Mouse (Mus musculus): ENCODE results near the gene Alox8. TPM values are rescaled to one million over a fixed set of nuclear protein-coding genes. Genes with fewer than 3 reads are reported as not detected.

Alox8 gene
- polyA plus RNA-seq, 1 experiment, result 5.5 TPM

DNA sequence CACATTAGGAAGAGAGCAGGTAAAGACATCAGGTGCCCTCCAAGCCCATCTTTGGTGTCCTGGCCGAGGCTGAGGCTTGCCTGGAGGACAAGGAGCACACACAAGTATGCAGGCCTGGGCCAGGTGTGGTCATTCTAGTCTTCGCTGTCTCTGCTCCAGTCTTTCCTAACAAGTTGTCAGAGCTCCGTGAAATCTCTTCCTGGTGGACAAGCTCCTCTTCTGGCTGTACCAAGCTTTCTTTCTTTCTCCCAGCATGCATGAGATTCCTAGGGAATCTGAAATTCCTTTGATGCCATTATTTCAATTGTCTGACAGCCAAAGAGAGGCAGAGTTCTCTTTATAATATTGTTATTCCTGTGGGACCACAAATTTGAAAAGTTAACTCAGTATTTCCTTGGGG lies 18.1 kb downstream of the Alox8 start:
- no peak overlapping the region for H3K4me3 ChIP-seq (replicated peaks; ENCODE audit: insufficient read depth, low read depth, low read length)
- no peak overlapping the region for H3K27ac ChIP-seq (ENCODE audit: insufficient read depth, low read length)
- TF ChIP-seq CTCF (IDR thresholded peaks at IDR 0.05; ENCODE audit: borderline replicate concordance, insufficient read depth, low read depth, low read length) (no peak), POLR2A (IDR thresholded peaks at IDR 0.05; ENCODE audit: borderline replicate concordance, insufficient read depth, low read length) (no peak)
- WGBS, result 36% methylated on average over 3 of the region's 3 CpGs
- no peaks in the 10 kb centered on the region for H3K4me1 ChIP-seq (ENCODE audit: control insufficient read depth, insufficient read depth, low read length)
- no peaks in the 10 kb centered on the region for H3K27me3 ChIP-seq (ENCODE audit: control insufficient read depth, insufficient read depth, low read length)
- no peak for DNase-seq

DNA sequence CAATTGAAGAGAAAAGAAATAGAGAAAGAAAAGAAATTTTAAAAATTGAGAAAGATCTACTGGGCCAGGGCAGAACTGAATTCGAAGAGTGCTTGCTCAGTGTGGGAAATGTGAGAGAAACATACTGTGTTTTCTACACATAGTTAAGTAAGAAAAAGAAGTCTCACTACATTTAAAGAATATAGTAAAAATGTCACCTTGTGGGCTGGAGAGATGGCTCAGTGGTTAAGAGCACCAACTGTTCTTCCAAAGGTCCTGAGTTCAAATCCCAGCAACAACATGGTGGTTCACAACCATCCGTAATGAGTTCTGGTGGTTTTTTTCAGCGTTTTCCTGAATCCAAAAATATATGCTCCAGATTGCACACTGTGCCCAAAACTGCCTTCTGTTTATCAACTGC lies 19.1 kb downstream of the Alox8 start:
- no peaks in the 10 kb centered on the region for H3K4me1 ChIP-seq (ENCODE audit: control insufficient read depth, insufficient read depth, low read length)
- TF ChIP-seq CTCF (IDR thresholded peaks at IDR 0.05; ENCODE audit: borderline replicate concordance, insufficient read depth, low read depth, low read length) (no peak), POLR2A (IDR thresholded peaks at IDR 0.05; ENCODE audit: borderline replicate concordance, insufficient read depth, low read length) (no peak)
- H3K27me3 ChIP-seq (ENCODE audit: control insufficient read depth, insufficient read depth, low read length), result no peaks in the 10 kb centered on the region
- no peak overlapping the region for H3K4me3 ChIP-seq (replicated peaks; ENCODE audit: insufficient read depth, low read depth, low read length)
- no peak overlapping the region for H3K27ac ChIP-seq (ENCODE audit: insufficient read depth, low read length)
- DNase-seq, result no peak
- WGBS, result 75% methylated on average over 3 of the region's 3 CpGs

DNA sequence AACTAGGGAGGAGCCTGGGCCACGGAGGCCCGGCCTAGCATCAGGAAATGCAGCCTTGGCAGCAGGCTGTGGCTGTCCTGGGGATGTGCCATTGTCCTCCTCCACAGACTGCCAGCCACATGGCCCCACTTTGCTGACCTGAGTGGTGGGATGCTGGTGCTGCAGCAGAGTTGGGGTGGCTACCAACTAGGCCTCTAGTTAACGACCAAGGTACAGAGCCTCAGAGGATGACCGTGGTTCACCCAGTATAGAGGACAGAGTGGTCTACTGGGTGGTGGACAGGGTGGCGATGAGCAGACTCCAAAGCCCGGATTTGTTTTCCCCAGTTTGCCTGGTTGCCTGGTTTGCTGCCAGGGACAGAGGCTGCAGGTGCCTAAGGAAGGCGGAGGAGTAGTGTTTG lies 22.9 kb downstream of the Alox8 start:
- no peak overlapping the region for H3K27ac ChIP-seq (ENCODE audit: insufficient read depth, low read length)
- no peak overlapping the region for H3K4me3 ChIP-seq (replicated peaks; ENCODE audit: insufficient read depth, low read depth, low read length)
- TF ChIP-seq POLR2A (IDR thresholded peaks at IDR 0.05; ENCODE audit: borderline replicate concordance, insufficient read depth, low read length), result no peak
- no peak for TF ChIP-seq CTCF (IDR thresholded peaks at IDR 0.05; ENCODE audit: borderline replicate concordance, insufficient read depth, low read depth, low read length)
- no peaks in the 10 kb centered on the region for H3K4me1 ChIP-seq (ENCODE audit: control insufficient read depth, insufficient read depth, low read length)
- H3K27me3 ChIP-seq (ENCODE audit: control insufficient read depth, insufficient read depth, low read length), result no peaks in the 10 kb centered on the region
- DNase-seq, result no peak
- 62% methylated on average over 7 of the region's 7 CpGs for WGBS

DNA sequence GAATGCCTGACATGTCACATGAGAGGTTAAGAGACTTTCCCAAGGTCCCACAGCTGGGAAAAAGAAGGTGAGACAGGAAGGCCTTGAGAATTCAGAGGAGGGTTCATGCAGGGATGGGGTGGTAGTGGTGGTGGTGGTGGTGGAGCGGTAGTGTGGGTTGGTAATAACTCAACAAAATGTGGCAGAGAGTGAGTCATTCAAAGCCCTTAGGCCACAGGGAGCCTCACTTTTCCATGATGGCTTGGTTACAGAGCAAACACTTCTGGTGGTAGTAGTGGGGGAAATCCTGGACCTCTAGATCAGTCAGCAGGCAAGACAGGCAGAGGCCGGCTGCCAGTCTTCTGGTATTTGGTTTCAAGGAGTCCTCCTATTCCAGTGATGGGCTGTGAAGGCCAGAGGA lies 25.0 kb downstream of the Alox8 start:
- no peaks in the 10 kb centered on the region for H3K27me3 ChIP-seq (ENCODE audit: control insufficient read depth, insufficient read depth, low read length)
- WGBS, result 100% methylated on average over 2 of the region's 2 CpGs
- DNase-seq, result no peak
- no peaks in the 10 kb centered on the region for H3K4me1 ChIP-seq (ENCODE audit: control insufficient read depth, insufficient read depth, low read length)
- H3K27ac ChIP-seq (ENCODE audit: insufficient read depth, low read length), result no peak overlapping the region
- H3K4me3 ChIP-seq (replicated peaks; ENCODE audit: insufficient read depth, low read depth, low read length), result no peak overlapping the region
- TF ChIP-seq POLR2A (IDR thresholded peaks at IDR 0.05; ENCODE audit: borderline replicate concordance, insufficient read depth, low read length) (no peak), CTCF (IDR thresholded peaks at IDR 0.05; ENCODE audit: borderline replicate concordance, insufficient read depth, low read depth, low read length) (no peak)

DNA sequence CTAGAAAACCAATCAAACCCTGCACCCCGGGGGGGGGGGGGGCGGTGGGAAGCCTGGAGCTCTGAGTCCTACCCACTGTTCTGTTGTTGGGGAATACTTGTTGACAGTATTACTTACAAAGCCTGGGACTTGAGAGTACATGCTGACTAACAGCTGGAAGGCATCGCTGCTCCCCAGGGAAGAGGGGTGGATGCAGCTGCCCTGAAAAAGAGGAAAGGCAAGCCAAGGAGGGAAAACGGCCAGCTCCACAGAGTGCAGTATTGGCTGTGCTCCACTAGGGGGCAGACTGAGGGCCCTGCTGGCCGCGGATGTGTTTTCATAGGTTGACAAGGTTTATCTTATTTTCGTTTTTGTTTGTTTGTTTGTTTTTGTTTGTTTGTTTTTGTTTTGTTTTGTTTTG lies 26.0 kb downstream of the Alox8 start:
- no peaks in the 10 kb centered on the region for H3K4me1 ChIP-seq (ENCODE audit: control insufficient read depth, insufficient read depth, low read length)
- WGBS, result 14% methylated on average over 7 of the region's 7 CpGs
- no peak overlapping the region for H3K4me3 ChIP-seq (replicated peaks; ENCODE audit: insufficient read depth, low read depth, low read length)
- TF ChIP-seq CTCF (IDR thresholded peaks at IDR 0.05; ENCODE audit: borderline replicate concordance, insufficient read depth, low read depth, low read length) (peak; percentile 73), POLR2A (IDR thresholded peaks at IDR 0.05; ENCODE audit: borderline replicate concordance, insufficient read depth, low read length) (no peak)
- peak; percentile 35 to 55 for DNase-seq
- H3K27ac ChIP-seq (ENCODE audit: insufficient read depth, low read length), result no peak overlapping the region
- no peaks in the 10 kb centered on the region for H3K27me3 ChIP-seq (ENCODE audit: control insufficient read depth, insufficient read depth, low read length)

DNA sequence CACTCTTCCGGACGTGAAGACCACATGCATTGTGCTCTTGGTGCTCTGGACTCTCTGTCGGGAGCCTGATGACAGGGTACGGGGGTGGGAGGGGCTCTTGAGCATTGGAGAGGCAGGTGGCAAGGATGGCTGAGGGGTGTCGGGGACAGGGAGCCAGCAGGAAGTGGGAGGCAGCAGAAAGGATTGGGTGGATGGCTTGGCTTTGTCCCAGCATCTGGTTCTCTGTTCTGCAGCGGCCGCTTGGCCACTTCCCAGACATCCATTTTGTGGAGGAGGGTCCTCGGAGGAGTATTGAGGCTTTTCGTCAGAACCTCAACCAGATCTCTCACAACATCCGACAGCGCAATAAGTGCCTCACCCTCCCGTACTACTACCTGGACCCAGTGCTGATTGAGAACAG lies 28.3 kb downstream of the Alox8 start:
- DNase-seq, result no peak
- Histone ChIP-seq H3K4me1 (ENCODE audit: control insufficient read depth, insufficient read depth, low read length) (no peaks in the 10 kb centered on the region), H3K27me3 (ENCODE audit: control insufficient read depth, insufficient read depth, low read length) (no peaks in the 10 kb centered on the region), H3K4me3 (replicated peaks; ENCODE audit: insufficient read depth, low read depth, low read length) (no peak overlapping the region), H3K27ac (ENCODE audit: insufficient read depth, low read length) (no peak overlapping the region)
- 58% methylated on average over 12 of the region's 12 CpGs for WGBS
- TF ChIP-seq CTCF (IDR thresholded peaks at IDR 0.05; ENCODE audit: borderline replicate concordance, insufficient read depth, low read depth, low read length) (no peak), POLR2A (IDR thresholded peaks at IDR 0.05; ENCODE audit: borderline replicate concordance, insufficient read depth, low read length) (no peak)

DNA sequence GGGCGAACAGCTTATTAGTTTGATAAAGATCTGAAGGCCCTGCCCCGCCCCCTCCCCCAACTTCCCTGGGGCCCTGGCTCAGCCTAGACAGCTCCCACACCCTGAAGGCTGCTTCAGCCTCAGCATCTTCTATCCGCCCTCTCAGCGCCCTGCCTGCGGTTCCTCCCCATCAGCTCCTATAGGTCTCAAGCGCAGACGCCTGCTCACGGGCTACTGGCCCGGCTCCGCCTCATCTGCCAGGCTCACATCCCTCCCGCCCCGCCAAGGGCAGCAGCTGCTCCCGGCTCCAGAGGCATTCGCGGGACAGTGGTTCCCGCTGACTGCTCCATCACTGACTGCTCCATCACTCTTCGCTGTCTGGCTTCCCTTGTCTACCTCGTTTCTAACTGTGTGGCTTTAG lies 40.8 kb downstream of the Alox8 start, which contains the start of gene Alox12b:
Alox12b (plus strand) TSS at position 190 of the 400 bp plus-strand sequence.
- Histone ChIP-seq H3K27me3 (ENCODE audit: control insufficient read depth, insufficient read depth, low read length) (no peaks in the 10 kb centered on the region), H3K4me3 (replicated peaks; ENCODE audit: insufficient read depth, low read depth, low read length) (no peak within 1 kb of the TSS), H3K27ac (ENCODE audit: insufficient read depth, low read length) (no peak within 1 kb of the TSS), H3K4me1 (ENCODE audit: control insufficient read depth, insufficient read depth, low read length) (no peaks in the 10 kb centered on the region)
- WGBS, result 3% methylated on average over 18 of the region's 18 CpGs
- DNase-seq, result no peak
- TF ChIP-seq CTCF (IDR thresholded peaks at IDR 0.05; ENCODE audit: borderline replicate concordance, insufficient read depth, low read depth, low read length) (no peak), POLR2A (IDR thresholded peaks at IDR 0.05; ENCODE audit: borderline replicate concordance, insufficient read depth, low read length) (no peak)

DNA sequence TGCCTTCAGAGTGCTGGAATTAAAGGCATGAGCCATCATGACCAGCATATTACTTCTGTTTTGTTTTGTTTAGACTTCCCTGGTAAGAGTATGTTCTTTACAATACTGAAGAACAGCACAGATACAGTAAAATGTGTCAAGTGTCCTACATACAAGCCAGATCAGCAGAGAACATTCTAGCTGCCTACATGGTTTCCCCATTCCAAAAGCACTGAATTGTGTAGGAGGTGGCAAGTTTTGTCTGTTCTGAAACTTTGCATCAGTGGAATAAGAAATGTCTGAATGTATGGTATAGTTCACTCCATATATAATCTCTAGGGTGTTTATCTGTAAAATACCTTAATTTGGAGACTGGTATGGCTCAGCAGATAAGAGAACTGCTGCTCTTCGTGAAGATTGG lies 42.3 kb downstream of the Alox8 start:
- H3K27me3 ChIP-seq (ENCODE audit: control insufficient read depth, insufficient read depth, low read length), result no peaks in the 10 kb centered on the region
- TF ChIP-seq POLR2A (IDR thresholded peaks at IDR 0.05; ENCODE audit: borderline replicate concordance, insufficient read depth, low read length) (no peak), CTCF (IDR thresholded peaks at IDR 0.05; ENCODE audit: borderline replicate concordance, insufficient read depth, low read depth, low read length) (no peak)
- WGBS, result 79% methylated on average over 1 of the region's 1 CpGs
- H3K4me1 ChIP-seq (ENCODE audit: control insufficient read depth, insufficient read depth, low read length), result peaks cover 3% of the 10 kb centered on the region; the same call in 1 of the 2 replicates
- no peak overlapping the region for H3K4me3 ChIP-seq (replicated peaks; ENCODE audit: insufficient read depth, low read depth, low read length)
- DNase-seq, result no peak
- H3K27ac ChIP-seq (ENCODE audit: insufficient read depth, low read length), result no peak overlapping the region
